Mouse (Mus musculus): ENCODE results near the gene Mypn. TPM values are rescaled to one million over a fixed set of nuclear protein-coding genes. Genes with fewer than 3 reads are reported as not detected.

The Mypn gene
- polyA plus RNA-seq, 1 experiment from 2014 or later: 8.7 TPM

DNA sequence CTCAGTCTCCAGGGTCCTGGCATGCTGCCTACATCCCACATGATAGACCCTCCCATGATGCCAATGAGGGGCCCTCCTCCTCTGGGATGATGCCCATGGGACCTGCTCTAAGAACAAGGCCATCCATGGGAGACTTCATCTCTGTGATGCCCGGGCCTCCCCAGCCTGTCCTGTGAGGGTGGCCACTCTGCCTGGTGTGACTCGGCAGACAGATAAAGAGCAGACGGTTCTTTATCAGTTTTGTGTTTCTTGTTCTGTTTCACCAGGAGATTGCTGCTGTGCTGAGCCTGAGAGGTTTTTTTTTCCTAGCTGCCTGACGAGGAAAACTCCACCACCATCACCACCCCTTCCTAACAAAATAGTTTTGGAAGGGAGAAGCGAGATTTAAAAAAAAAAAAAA is 42.5 kb downstream of the Mypn start:
- H3K9ac ChIP-seq (ENCODE audit: low read length): no peak overlapping the region
- ATAC-seq (ENCODE audit: insufficient number of reproducible peaks, insufficient read depth, low FRiP score, low read depth): no peak
- H3K27ac ChIP-seq (replicated peaks in 1 of 2; ENCODE audit: control insufficient read depth in 1 of 2, insufficient read depth in 1 of 2, low read depth in 2 of 2, low read length in 2 of 2): no peak overlapping the region
- H3K4me2 ChIP-seq (ENCODE audit: low read length): no peak overlapping the region
- no peak overlapping the region for H3K4me3 ChIP-seq (ENCODE audit: control insufficient read depth in 1 of 2, insufficient read depth in 1 of 2, low read depth in 1 of 2, low read length in 2 of 2)
- H3K36me3 ChIP-seq (ENCODE audit: control insufficient read depth, insufficient read depth, low read length): peaks cover 12% of the 10 kb centered on the region
- peaks cover 22% of the 10 kb centered on the region in 2 experiments for H3K4me1 ChIP-seq (ENCODE audit: control insufficient read depth in 2 of 2, insufficient read depth in 2 of 2, low read length in 2 of 2)
- H3K27me3 ChIP-seq (ENCODE audit: control insufficient read depth, insufficient read depth, low read length): no peaks in the 10 kb centered on the region
- 7% methylated on average over 5 of the region's 5 CpGs for WGBS
- H3K9me3 ChIP-seq (ENCODE audit: control insufficient read depth, low read length): no peaks in the 10 kb centered on the region

GRCm38 (mm10) chr10:63160671-63161070 is 43.1 kb downstream of the Mypn start:
- WGBS: 65% methylated on average over 12 of the region's 12 CpGs
- H3K4me1 ChIP-seq (ENCODE audit: control insufficient read depth in 2 of 2, insufficient read depth in 2 of 2, low read length in 2 of 2): peaks cover 22 to 25% of the 10 kb centered on the region in 2 experiments
- no peaks in the 10 kb centered on the region for H3K9me3 ChIP-seq (ENCODE audit: control insufficient read depth, low read length)
- no peak overlapping the region for H3K4me3 ChIP-seq (ENCODE audit: control insufficient read depth in 1 of 2, insufficient read depth in 1 of 2, low read depth in 1 of 2, low read length in 2 of 2)
- H3K9ac ChIP-seq (ENCODE audit: low read length): no peak overlapping the region
- H3K27me3 ChIP-seq (ENCODE audit: control insufficient read depth, insufficient read depth, low read length): no peaks in the 10 kb centered on the region
- H3K4me2 ChIP-seq (ENCODE audit: low read length): 0 out of 2 replicates have a peak overlapping the region, but pooled peaks have one; percentile 6
- no peak for ATAC-seq (ENCODE audit: insufficient number of reproducible peaks, insufficient read depth, low FRiP score, low read depth)
- peaks cover 11% of the 10 kb centered on the region for H3K36me3 ChIP-seq (ENCODE audit: control insufficient read depth, insufficient read depth, low read length)
- no peak overlapping the region for H3K27ac ChIP-seq (replicated peaks in 1 of 2; ENCODE audit: control insufficient read depth in 1 of 2, insufficient read depth in 1 of 2, low read depth in 2 of 2, low read length in 2 of 2)

GRCm38 (mm10) chr10:63158191-63158590 is 45.6 kb downstream of the Mypn start:
- Histone ChIP-seq H3K4me1 (ENCODE audit: control insufficient read depth in 2 of 2, insufficient read depth in 2 of 2, low read length in 2 of 2) (peaks cover 22 to 25% of the 10 kb centered on the region in 2 experiments), H3K9me3 (ENCODE audit: control insufficient read depth, low read length) (no peaks in the 10 kb centered on the region), H3K4me2 (ENCODE audit: low read length) (0 out of 2 replicates have a peak overlapping the region, but pooled peaks have one; percentile 4), H3K27ac (replicated peaks in 1 of 2; ENCODE audit: control insufficient read depth in 1 of 2, insufficient read depth in 1 of 2, low read depth in 2 of 2, low read length in 2 of 2) (peak overlapping the region in 1 of 2 experiments; percentile 37; a peak in 1 of 4 replicates), H3K36me3 (ENCODE audit: control insufficient read depth, insufficient read depth, low read length) (peaks cover 2% of the 10 kb centered on the region; the same call in 1 of the 2 replicates), H3K27me3 (ENCODE audit: control insufficient read depth, insufficient read depth, low read length) (no peaks in the 10 kb centered on the region), H3K4me3 (ENCODE audit: control insufficient read depth in 1 of 2, insufficient read depth in 1 of 2, low read depth in 1 of 2, low read length in 2 of 2) (no peak overlapping the region), H3K9ac (ENCODE audit: low read length) (no peak overlapping the region)
- WGBS: 29% methylated on average over 13 of the region's 13 CpGs
- no peak for ATAC-seq (ENCODE audit: insufficient number of reproducible peaks, insufficient read depth, low FRiP score, low read depth)

DNA sequence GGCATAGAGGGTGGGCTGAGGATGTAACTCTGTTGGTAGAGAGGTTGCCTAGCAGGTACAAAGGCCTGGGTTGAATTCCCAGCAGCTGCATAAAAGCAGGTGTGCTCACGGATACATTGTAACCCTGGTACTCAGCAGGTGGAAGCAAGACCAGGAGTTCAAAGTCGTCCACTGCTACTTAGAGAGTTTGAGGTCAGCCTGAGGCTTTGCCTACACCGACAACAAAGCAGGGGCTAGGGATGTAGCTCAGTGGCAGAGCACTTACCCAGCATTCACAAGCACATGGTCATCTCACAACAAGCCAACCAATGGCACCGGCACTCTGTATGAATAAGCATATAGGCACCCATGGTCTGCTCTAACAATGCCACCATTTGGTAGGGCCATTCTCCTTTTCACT is 46.3 kb downstream of the Mypn start:
- Histone ChIP-seq H3K27ac (replicated peaks in 1 of 2; ENCODE audit: control insufficient read depth in 1 of 2, insufficient read depth in 1 of 2, low read depth in 2 of 2, low read length in 2 of 2) (peak overlapping the region; percentile 72 to 87; a peak in 3 of 4 replicates), H3K9me3 (ENCODE audit: control insufficient read depth, low read length) (no peaks in the 10 kb centered on the region), H3K36me3 (ENCODE audit: control insufficient read depth, insufficient read depth, low read length) (no peaks in the 10 kb centered on the region), H3K9ac (ENCODE audit: low read length) (no peak overlapping the region), H3K27me3 (ENCODE audit: control insufficient read depth, insufficient read depth, low read length) (no peaks in the 10 kb centered on the region), H3K4me1 (ENCODE audit: control insufficient read depth in 2 of 2, insufficient read depth in 2 of 2, low read length in 2 of 2) (peaks cover 22 to 25% of the 10 kb centered on the region in 2 experiments), H3K4me3 (ENCODE audit: control insufficient read depth in 1 of 2, insufficient read depth in 1 of 2, low read depth in 1 of 2, low read length in 2 of 2) (no peak overlapping the region), H3K4me2 (ENCODE audit: low read length) (no peak overlapping the region)
- no peak for ATAC-seq (ENCODE audit: insufficient number of reproducible peaks, insufficient read depth, low FRiP score, low read depth)
- WGBS: 81% methylated on average over 4 of the region's 4 CpGs

DNA sequence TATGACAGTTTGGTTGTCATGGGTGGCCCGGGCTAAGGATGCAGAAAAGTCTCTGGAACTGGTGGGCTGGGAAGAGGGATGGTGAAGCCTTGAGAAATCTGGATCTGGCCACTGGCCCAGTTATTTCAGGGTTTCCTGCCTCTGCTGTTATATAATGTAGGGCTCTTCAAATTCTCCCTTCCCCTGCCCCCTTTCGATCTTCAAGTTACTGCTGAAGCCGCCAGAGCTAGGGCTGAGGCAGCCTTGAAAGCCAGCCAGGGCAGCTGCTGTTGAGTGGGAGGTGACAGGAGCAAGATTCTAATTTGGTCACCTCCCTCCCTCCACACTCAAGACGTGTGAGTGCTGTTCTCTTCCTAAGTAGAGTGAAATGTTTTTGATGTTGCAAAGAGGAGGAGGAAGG is 46.8 kb downstream of the Mypn start:
- H3K4me3 ChIP-seq (ENCODE audit: control insufficient read depth in 1 of 2, insufficient read depth in 1 of 2, low read depth in 1 of 2, low read length in 2 of 2): no peak overlapping the region
- H3K9ac ChIP-seq (ENCODE audit: low read length): no peak overlapping the region
- no peaks in the 10 kb centered on the region for H3K36me3 ChIP-seq (ENCODE audit: control insufficient read depth, insufficient read depth, low read length)
- H3K4me2 ChIP-seq (ENCODE audit: low read length): no peak overlapping the region
- ATAC-seq (ENCODE audit: insufficient number of reproducible peaks, insufficient read depth, low FRiP score, low read depth): peak; percentile 68
- H3K4me1 ChIP-seq (ENCODE audit: control insufficient read depth in 2 of 2, insufficient read depth in 2 of 2, low read length in 2 of 2): peaks cover 22 to 25% of the 10 kb centered on the region in 2 experiments
- H3K27me3 ChIP-seq (ENCODE audit: control insufficient read depth, insufficient read depth, low read length): no peaks in the 10 kb centered on the region
- H3K9me3 ChIP-seq (ENCODE audit: control insufficient read depth, low read length): no peaks in the 10 kb centered on the region
- 20% methylated on average over 4 of the region's 4 CpGs for WGBS
- H3K27ac ChIP-seq (replicated peaks in 1 of 2; ENCODE audit: control insufficient read depth in 1 of 2, insufficient read depth in 1 of 2, low read depth in 2 of 2, low read length in 2 of 2): peak overlapping the region; percentile 72 to 87

GRCm38 (mm10) chr10:63156351-63156750 is 47.4 kb downstream of the Mypn start:
- no peak overlapping the region for H3K9ac ChIP-seq (ENCODE audit: low read length)
- WGBS: 85% methylated on average over 1 of the region's 1 CpGs
- H3K9me3 ChIP-seq (ENCODE audit: control insufficient read depth, low read length): no peaks in the 10 kb centered on the region
- H3K27ac ChIP-seq (replicated peaks in 1 of 2; ENCODE audit: control insufficient read depth in 1 of 2, insufficient read depth in 1 of 2, low read depth in 2 of 2, low read length in 2 of 2): peak overlapping the region in 1 of 2 experiments; percentile 87; a peak in 3 of 4 replicates
- no peaks in the 10 kb centered on the region for H3K27me3 ChIP-seq (ENCODE audit: control insufficient read depth, insufficient read depth, low read length)
- H3K4me1 ChIP-seq (ENCODE audit: control insufficient read depth in 2 of 2, insufficient read depth in 2 of 2, low read length in 2 of 2): peaks cover 21 to 25% of the 10 kb centered on the region in 2 experiments
- no peak overlapping the region for H3K4me2 ChIP-seq (ENCODE audit: low read length)
- H3K4me3 ChIP-seq (ENCODE audit: control insufficient read depth in 1 of 2, insufficient read depth in 1 of 2, low read depth in 1 of 2, low read length in 2 of 2): no peak overlapping the region
- H3K36me3 ChIP-seq (ENCODE audit: control insufficient read depth, insufficient read depth, low read length): no peaks in the 10 kb centered on the region
- no peak for ATAC-seq (ENCODE audit: insufficient number of reproducible peaks, insufficient read depth, low FRiP score, low read depth)

- ATAC-seq (ENCODE audit: insufficient number of reproducible peaks, insufficient read depth, low FRiP score, low read depth): no peak
- WGBS: 52% methylated on average over 4 of the region's 4 CpGs
These were observed 47.9 kb downstream of the Mypn start for GRCm38 (mm10) chr10:63155668-63156350.

More at GRCm38 (mm10) chr10:63155668-63156350, 47.9 kb downstream of the Mypn start:
- Histone ChIP-seq H3K9me3 (ENCODE audit: control insufficient read depth, low read length) (no peaks in the 10 kb centered on the region), H3K27ac (replicated peaks in 1 of 2; ENCODE audit: control insufficient read depth in 1 of 2, insufficient read depth in 1 of 2, low read depth in 2 of 2, low read length in 2 of 2) (peak overlapping the region; percentile 43 to 87; a peak in 3 of 4 replicates), H3K4me1 (ENCODE audit: control insufficient read depth in 2 of 2, insufficient read depth in 2 of 2, low read length in 2 of 2) (peaks cover 16 to 19% of the 10 kb centered on the region in 2 experiments), H3K36me3 (ENCODE audit: control insufficient read depth, insufficient read depth, low read length) (no peaks in the 10 kb centered on the region), H3K4me3 (ENCODE audit: control insufficient read depth in 1 of 2, insufficient read depth in 1 of 2, low read depth in 1 of 2, low read length in 2 of 2) (no peak overlapping the region), H3K9ac (ENCODE audit: low read length) (no peak overlapping the region), H3K27me3 (ENCODE audit: control insufficient read depth, insufficient read depth, low read length) (no peaks in the 10 kb centered on the region), H3K4me2 (ENCODE audit: low read length) (no peak overlapping the region)
